Mouse (Mus musculus): Measurements from ENCODE around the gene Usp20.

The Usp20 gene

GRCm38 (mm10) chr2:30990221-30990620 is 8.1 kb downstream of the Usp20 start:
- no peak for DNase-seq

DNA sequence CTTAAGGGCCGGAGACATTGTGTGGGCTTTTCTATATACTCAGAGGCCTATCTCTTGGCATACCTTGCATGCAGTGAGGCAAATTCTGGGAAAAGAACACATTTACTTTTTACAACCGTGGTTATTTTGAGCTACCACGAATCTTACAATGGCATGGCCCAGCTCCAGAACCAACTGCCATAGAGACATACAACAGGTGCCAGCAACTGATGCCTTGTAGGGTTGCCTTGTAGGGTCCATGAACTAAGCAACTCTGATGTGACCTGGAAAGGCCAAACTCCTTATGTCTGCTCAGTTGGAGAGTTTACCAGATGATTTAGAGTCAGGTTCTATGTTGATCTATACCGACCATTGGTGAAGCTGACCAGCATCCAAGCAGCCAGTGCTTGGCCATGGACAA is 12.8 kb downstream of the Usp20 start:
- DNase-seq: no peak

DNA sequence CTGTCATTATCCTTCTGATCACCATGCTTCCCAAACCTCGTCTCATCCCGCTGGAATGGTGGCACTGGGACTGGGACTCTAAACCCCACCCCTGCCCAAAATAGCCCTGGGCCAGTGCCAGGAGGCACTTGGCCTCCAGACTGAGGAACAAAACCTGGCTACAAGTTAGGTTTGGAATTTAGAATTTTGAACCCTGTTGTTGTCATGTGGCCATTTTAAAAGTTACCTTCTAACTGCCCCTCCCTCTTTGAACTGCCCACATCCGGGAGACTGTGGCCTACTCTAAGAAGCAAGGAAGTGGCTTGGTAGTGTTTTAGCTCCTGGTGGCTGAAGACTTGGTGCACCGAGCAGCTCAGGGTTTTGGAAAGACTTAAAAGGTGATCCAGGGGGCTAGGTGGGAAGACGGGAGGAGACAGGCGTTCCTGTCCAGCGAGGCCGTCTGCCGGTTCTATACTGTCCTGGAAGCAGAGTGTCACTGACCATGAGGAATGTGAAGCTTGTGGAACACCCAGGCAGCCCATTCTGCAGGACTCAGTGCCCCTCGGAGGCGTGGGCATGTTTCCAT is 13.4 kb downstream of the Usp20 start:
- DNase-seq: no peak

DNA sequence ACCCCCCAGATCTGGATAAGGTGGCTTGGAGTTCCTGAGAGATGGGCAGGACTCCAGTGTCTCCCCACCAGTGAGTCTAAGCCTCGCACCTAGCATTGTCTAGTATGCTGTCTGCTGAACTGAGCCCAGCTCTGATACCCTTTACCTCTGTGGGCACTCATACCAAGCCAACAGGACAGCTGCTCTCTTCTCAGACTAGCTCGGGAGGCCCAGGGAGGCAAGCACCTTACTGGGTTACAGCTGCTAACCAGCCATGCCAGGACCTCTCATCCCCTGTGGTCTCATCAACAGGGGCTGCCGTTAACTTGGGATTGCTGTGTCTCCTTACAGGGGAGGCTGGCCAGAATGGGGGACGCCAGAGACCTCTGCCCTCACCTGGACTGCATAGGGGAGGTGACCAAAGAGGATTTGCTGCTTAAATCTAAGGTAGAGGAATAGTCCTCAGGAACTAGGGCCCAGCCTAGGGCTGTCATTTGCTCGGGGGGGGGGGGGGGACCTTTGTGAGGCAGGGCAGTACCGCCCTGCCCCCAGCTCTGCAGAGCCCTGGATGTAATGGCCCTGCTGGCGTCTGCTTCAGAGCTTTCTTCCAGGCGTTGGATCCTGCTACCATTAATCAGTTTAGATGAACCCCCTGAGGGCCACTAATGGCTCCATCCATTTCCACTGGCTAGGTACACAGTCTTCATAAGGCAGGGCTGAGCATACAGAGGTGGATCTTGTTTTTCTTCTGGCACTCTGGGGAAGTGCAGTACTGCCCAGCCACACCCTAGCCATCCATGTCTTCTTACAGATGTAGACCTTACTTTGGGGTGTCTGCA is 16.6 kb downstream of the Usp20 start:
- no peak for DNase-seq

GRCm38 (mm10) chr2:31002857-31003256 is 20.8 kb downstream of the Usp20 start:
- no peak for DNase-seq

- DNase-seq: no peak
Measured at GRCm38 (mm10) chr2:31005453-31005852, 23.4 kb downstream of the Usp20 start.

DNA sequence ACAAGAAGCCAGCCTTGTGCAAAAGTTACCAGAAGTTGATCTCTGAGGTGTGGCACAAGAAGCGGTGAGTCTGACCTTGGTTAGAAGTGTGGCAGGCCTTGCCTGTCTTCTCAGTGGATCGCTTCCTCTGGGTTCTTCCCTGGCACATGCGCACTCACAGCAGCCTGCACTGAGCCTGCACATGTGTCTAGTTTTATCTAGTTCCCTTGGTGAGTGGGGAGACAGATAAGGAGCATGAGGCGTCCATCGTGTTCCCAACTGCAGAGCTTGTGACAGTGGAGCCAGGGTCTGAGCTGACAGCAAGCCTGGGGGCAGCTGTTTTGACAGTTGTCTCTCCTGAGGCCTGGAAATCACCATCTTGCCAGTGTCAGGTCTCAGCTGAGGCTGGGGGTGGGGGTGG is 24.4 kb downstream of the Usp20 start:
- peak; percentile 15 to 35 for DNase-seq

GRCm38 (mm10) chr2:31007208-31007607 is 25.1 kb downstream of the Usp20 start:
- no peak for DNase-seq

DNA sequence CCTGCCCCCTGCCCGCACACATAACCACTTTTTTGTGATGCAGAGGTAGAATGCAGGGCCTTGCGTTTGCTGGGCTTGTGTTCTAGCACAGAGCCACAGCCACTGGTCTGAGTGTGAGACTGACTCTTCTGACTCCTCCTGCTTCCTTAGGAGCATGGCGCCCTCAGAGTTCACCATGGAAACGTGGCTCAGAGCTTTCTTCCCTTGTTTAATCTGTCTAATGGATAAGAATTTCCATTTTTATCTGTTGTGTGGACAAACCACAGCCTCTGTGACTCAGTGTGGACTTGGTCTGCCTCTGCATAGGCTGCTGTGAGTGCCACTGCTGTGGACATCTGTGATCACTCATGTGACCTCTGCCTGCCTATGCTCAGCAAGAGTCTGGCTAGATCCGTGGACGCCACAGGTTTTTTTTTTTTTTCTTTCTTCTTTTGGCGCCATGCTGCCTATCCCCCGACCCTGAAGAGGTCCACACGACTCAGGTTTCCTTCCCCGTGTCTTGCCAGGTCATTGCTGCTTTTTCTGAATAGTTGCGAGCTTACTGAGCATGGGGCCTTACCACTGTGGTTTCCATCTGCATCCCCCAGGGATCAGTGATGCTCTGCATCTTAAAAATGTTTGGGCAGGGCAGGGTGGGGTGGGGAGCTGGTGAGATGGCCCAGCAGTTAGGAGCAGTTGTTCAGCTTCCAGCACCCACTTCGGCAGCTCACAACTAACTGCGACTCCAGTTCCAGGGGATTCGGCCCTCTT is 31.5 kb downstream of the Usp20 start:
- DNase-seq: no peak

- DNase-seq: no peak
Measured at GRCm38 (mm10) chr2:31017625-31018317, 35.7 kb downstream of the Usp20 start.

DNA sequence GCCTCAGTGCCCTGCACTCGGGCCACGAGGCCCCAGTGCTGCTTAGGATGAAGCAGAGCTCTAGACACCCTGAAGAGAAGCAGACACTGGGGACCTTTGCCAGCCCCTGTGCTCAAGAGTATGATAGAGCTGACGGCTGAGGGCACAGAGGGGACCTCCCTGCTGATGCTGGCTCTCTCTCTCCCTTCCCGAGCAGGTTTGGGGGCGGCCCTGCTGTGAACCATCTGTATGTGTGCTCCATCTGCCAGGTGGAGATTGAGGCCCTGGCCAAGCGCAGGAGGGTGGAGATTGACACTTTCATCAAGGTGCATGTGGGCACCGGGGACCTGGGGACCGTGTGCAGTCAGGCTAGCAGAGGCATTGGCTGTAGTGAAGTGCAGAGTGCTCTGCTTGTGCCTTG is 36.4 kb downstream of the Usp20 start:
- no peak for DNase-seq

- no peak for DNase-seq
Measured at GRCm38 (mm10) chr2:31019011-31019410, 36.9 kb downstream of the Usp20 start.

- no peak for DNase-seq
Measured at GRCm38 (mm10) chr2:31020202-31020601, 38.1 kb downstream of the Usp20 start.

DNA sequence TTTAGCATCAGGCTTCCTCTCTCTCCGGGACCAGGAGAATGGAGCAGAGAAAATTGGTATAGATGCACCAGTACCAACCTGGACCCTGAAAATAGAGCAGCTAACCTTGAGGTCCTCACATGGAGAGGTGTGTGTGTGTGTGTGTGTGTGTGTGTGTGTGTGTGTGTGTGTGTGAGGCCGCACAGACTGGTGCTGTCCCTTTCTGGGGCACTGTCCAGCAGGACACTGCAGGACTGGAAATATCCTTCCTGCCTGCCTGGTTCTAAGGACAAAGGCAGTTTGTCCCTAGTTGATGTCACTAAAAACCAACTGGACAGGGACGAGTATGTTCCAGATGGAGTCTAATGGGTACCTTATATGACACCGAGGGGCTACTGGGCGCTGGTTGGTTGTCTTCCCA is 41.9 kb downstream of the Usp20 start:
- no peak for DNase-seq

DNA sequence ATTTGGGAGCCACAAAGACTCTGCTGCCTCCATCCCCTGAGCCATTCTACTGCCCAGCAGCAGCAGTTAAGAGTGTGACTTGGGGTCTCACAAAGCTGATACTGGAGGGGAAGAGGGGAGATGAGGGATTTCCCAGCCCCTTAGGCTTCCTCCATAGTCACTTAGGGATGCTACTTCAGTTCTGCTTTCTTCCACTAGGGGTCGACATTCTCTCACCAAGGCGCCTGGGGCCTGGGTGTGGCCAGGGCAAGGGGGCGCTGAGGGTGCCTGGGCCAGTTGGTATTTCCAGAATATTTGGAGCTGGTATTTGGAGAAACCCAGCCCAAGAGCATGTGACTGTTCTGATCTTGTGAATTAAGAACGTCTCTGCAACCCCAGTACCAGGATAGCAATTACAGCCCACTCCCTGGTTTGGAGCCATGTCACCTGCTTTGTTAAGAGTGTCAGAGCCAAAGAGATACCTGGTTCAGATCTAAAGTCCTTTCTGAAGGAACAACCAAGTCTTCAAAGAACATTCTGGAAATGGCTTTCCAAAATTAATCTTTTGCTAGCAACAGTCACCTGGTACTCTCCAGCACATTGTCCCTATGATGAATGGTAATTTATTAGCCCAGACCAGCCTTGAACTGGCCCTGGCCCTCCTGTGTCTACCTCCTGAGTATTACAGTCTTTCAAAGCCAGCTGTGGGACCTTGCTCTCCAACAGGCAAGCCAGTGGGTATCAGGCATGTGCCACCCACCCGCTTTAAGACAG is 42.7 kb downstream of the Usp20 start:
- DNase-seq: peak; percentile 57 to 58

GRCm38 (mm10) chr2:31025458-31025857 is 43.4 kb downstream of the Usp20 start:
- DNase-seq: no peak

- no peak for DNase-seq
Measured at GRCm38 (mm10) chr2:31026642-31027041, 44.6 kb downstream of the Usp20 start.

DNA sequence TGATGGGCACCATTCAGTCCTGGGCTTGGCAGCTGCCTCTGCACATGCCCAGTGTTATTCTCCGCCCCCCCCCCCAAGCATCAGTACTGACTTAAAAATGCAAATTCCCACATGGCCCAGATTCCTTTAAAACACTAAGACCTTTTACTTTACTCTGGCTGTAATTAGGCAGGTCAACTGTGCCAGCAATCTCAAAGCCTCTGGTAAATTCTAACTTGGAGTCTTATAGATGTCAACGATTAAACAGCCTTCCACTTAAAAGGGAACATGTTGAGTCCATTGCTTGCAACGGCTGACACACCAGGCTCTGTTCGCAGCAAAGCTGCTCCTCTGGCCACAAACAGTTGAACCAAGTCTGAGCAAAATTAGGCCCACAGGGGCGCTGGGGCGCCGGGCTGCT is 49.9 kb downstream of the Usp20 start:
- DNase-seq: no peak

GRCm38 (mm10) chr2:31036811-31037210 is 54.7 kb downstream of the Usp20 start:
- no peak for DNase-seq

DNA sequence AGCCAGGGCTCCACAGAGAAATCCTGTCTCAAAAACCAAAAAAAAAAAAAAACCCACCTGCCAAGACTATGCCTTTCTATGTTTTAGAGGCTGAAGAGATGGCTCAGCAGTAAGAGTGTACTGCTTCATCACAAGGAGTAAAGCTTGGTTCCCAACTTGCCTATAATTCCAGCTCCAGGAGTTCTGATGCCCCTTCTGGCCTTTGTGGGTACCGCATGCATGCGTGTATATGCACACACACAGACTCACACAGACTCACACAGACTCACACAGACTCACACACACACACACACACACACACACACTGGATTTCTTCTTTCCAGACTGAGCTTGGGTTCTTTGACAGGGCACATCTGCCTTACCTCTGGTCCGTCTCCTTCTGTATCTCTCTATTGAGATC is 58.0 kb downstream of the Usp20 start:
- DNase-seq: no peak

DNA sequence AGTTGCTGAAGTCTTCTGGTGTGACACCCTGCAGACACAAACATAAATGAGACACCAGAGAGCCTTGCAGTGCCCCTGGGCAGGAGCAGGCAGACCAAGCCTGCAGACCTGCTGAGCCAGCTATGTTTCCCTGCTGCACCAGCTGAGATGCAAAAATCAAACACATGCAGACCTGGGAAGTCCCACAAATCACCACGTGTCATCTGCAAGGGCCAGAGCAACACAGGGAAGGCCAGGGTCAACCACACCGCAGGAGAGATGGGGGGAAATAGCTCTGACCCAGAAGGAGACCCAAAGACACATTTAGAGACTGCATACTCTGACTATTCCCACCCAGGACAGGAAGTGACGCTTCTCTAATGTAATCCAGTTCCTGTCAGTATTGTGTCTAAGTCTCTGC is 58.4 kb downstream of the Usp20 start:
- no peak for DNase-seq

DNA sequence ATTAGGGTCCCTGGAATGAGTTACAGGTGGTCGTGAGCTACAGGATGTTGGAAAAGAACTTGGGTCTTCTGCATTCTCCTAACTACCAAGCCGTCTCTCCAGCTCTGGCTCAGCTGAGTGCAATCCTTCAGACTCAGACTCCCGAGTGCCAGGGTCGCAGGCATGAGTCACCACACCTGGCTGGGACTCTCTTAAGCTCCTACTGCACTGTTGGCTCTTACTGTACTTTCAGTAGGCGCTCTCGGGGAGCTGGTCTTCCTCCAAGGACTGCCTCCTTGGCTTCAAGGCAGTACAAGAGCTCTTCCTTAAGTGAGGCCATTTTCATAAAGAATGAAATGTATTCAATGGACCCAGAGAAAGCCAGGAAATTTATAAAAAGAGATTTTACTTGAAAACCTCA is 59.3 kb downstream of the Usp20 start:
- no peak for DNase-seq

DNA sequence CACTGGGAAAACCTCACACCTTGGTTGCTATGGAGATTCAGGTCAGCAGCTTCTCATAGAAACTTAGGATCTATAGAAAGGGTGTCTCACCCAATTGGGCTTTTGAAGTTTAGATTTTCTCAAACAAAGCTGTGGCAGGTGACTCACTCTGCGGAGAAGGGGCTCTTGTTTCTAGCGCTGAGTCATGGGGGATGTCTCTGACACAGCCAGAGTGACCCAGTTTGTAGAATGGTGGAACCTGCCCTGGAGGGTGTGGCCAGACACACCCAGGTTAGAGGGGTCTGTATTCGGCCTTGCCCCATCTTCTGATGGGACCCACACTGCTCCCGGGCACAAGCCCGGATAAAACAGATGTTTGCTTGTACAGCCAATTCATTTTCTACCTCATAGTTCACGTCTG is 60.8 kb downstream of the Usp20 start:
- no peak for DNase-seq
